Mouse (Mus musculus) kidney, embryonic 16.5 days (tissue): Measurements from ENCODE around the gene Zc3h8. TPM values are rescaled to one million over a fixed set of nuclear protein-coding genes. Genes with fewer than 3 reads are reported as not detected.

ENCODE experiments used
- ATAC-seq: fragments of 200-750 bp; cut with Nextera tagmentation; 2 replicates; pipeline ENCODE4 v1.8.0; 2017; ENCODE audit warnings: moderate TSS enrichment; ENCODE audit not compliant: low FRiP score, low TSS enrichment
- H3K27ac ChIP-seq: fragments of 300-500 bp; sonication (generic); 2 replicates; pipeline ENCODE4 v1.5.1; 2014; ENCODE audit warnings: low read length
- H3K27me3 ChIP-seq: fragments of 300-500 bp; sonication (generic); 2 replicates; pipeline ENCODE4 v1.6.1; 2014; ENCODE audit warnings: low read length, control low read depth, mixed read lengths; ENCODE audit not compliant: insufficient read depth
- H3K36me3 ChIP-seq: fragments of 300-500 bp; sonication (generic); 2 replicates; pipeline ENCODE4 v1.6.1; 2014; ENCODE audit warnings: low read length, control low read depth, mixed read lengths; ENCODE audit not compliant: insufficient read depth
- H3K4me1 ChIP-seq: fragments of 300-500 bp; sonication (generic); 2 replicates; pipeline ENCODE4 v1.6.1; 2014; ENCODE audit warnings: low read length, control low read depth, mixed read lengths; ENCODE audit not compliant: insufficient read depth
- H3K4me2 ChIP-seq: fragments of 300-500 bp; sonication (generic); replicated peaks from 2 replicates; pipeline ENCODE4 v1.6.1; 2014; ENCODE audit warnings: low read depth, low read length
- H3K4me3 ChIP-seq: fragments of 300-500 bp; sonication (generic); 2 replicates; pipeline ENCODE4 v1.5.1; 2014; ENCODE audit warnings: mild to moderate bottlenecking, low read length
- H3K9ac ChIP-seq: fragments of 300-500 bp; sonication (generic); replicated peaks from 2 replicates; pipeline ENCODE4 v1.6.1; 2014; ENCODE audit warnings: low read length
- H3K9me3 ChIP-seq: fragments of 300-500 bp; sonication (generic); 2 replicates; pipeline ENCODE4 v1.6.1; 2016; ENCODE audit warnings: low read length, control low read depth
- WGBS: fragments of 180-500 bp; shearing (Covaris S2); extraction: QIAGEN DNeasy Blood & Tissue Kit; methylation state at CpG from one replicate; pipeline ENCODE4 v1.1.7; 2014; 5-methylcytosine and 5-hydroxymethylcytosine counted together
- polyA plus RNA-seq: library from polyadenylated mRNA; unstranded; fragments of >200 nt; fragmentation: Nextera tagmentation; extraction: Ambion mirVana; gene quantifications from 2 replicates; pipeline ENCODE4 v1.2.1, GENCODE M21; 2015

Gene Zc3h8
- polyA plus RNA-seq, 1 experiment from 2014 or later, result 7.9 TPM

DNA sequence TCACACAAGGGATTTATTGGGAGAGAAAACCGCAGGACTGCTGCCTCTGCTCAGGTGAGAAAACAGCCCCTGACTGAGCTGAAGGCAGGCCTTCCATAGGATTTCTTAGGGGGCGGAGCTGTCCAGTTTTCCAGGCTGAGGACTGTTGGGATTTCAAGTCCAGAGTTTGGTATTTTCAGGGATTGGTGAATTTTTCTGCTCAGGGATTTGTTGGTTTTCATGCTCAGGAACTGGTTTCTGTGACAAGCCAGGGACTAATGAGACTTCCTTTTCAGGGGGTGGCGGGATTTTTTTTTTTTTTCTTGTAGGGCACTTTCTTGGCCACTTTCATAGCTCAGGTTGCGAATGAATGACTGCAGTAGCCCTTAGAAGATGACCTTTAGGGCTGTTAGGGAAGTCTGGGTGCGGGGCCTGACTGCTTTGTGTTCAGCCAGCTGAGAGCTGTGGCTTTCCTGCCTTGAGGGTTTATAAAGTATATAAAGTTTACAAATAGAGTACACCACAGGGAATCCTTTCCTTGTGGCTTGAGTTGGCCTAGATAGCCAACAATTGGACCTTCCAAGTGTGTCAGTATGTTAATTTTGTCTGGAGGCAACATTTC lies 21.7 kb upstream of the Zc3h8 start:
- peak overlapping the region; percentile 35; the same call in 1 of the 2 replicates for H3K9ac ChIP-seq

DNA sequence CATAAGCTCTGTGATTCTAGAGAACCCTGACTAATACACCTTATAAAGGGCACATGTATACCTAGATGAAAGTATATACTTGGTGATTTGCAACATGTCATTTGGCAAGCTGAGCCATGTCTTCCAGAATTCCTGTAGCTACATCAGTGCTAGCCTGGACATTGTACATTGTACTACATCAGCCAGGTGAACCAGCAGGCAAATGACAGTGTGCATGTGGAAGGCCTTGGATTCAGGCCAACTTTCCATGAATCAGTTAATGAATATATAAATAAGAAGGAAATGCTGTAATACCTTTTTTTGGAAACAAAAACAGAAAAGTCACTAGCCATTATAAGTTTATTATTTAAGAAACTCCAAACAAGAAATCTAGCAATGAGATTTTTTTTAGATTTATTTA lies 10.3 kb upstream of the Zc3h8 start:
- no peaks in the 10 kb centered on the region for H3K36me3 ChIP-seq
- no peaks in the 10 kb centered on the region for H3K4me1 ChIP-seq
- ATAC-seq, result no peak
- no peak overlapping the region for H3K4me3 ChIP-seq
- H3K27ac ChIP-seq, result no peak overlapping the region
- H3K4me2 ChIP-seq, result no peak overlapping the region
- H3K9me3 ChIP-seq, result no peaks in the 10 kb centered on the region
- no peak overlapping the region for H3K9ac ChIP-seq
- H3K27me3 ChIP-seq, result no peaks in the 10 kb centered on the region

More for the DNA sequence above, 21.7 kb upstream of the Zc3h8 start:
- Histone ChIP-seq H3K4me3 (no peak overlapping the region), H3K27me3 (no peaks in the 10 kb centered on the region), H3K36me3 (no peaks in the 10 kb centered on the region), H3K4me2 (peak overlapping the region; percentile 29; the same call in 1 of the 2 replicates), H3K27ac (peak overlapping the region; percentile 77), H3K9me3 (no peaks in the 10 kb centered on the region), H3K4me1 (peaks cover 13% of the 10 kb centered on the region)
- ATAC-seq, result no peak
- WGBS, result 32% methylated on average over 5 of the region's 5 CpGs

- no peaks in the 10 kb centered on the region for H3K27me3 ChIP-seq
- WGBS, result 28% methylated on average over 6 of the region's 6 CpGs
- ATAC-seq, result 0 out of 2 replicates have a peak, but pooled peaks have one; percentile 40
Measured at GRCm38 (mm10) chr2:128947962-128948588, 4.2 kb upstream of the Zc3h8 start.

DNA sequence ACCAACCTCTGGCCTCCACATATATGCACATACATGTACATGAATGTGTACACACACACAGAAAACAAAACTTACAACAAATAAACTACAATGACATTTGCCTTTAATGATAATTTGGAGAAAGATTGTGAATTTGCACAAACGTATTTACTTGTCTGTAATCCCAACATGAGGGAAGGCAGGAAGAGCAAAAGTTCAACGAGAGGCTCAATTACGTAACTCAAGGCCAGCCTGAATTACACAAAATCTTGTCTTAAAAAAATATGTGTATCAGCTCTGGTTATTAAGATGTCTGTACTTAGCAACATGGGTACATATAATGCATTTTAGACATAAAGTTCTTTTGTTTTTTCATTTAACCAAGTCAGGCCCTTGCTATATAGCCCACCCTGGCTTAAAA lies 7.6 kb downstream of the Zc3h8 start:
- Histone ChIP-seq H3K9me3 (no peaks in the 10 kb centered on the region), H3K4me1 (no peaks in the 10 kb centered on the region), H3K36me3 (peaks cover 13% of the 10 kb centered on the region; the same call in 1 of the 2 replicates), H3K4me2 (no peak overlapping the region), H3K4me3 (no peak overlapping the region), H3K27ac (no peak overlapping the region), H3K27me3 (no peaks in the 10 kb centered on the region), H3K9ac (no peak overlapping the region)
- ATAC-seq, result no peak
- WGBS, result 85% methylated on average over 3 of the region's 3 CpGs

More at GRCm38 (mm10) chr2:128947962-128948588, 4.2 kb upstream of the Zc3h8 start:
- Histone ChIP-seq H3K9ac (no peak overlapping the region), H3K9me3 (no peaks in the 10 kb centered on the region), H3K4me3 (no peak overlapping the region), H3K4me2 (no peak overlapping the region), H3K4me1 (peaks cover 2% of the 10 kb centered on the region), H3K36me3 (no peaks in the 10 kb centered on the region), H3K27ac (no peak overlapping the region)

DNA sequence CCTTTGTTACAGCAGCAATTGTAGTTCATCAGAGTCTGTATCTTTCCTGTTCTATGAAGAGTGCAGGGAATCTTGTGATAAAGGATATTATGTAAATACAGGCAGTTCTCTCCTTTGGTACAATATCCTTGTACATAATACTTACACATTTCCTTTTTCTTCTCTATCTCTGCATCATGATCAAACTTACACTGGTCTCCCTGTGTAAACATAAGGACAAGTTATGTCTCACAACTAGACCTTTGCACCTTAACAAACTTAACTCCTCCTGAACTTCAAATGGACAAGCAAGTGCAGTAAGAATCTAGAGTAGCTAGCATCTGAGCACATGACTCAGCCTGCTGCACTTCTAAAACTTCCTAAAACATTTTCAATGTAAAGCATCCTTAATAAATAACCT lies 13.2 kb downstream of the Zc3h8 start:
- Histone ChIP-seq H3K27me3 (no peaks in the 10 kb centered on the region), H3K9ac (no peak overlapping the region), H3K4me2 (no peak overlapping the region), H3K27ac (no peak overlapping the region), H3K36me3 (peaks cover 24% of the 10 kb centered on the region), H3K9me3 (no peaks in the 10 kb centered on the region), H3K4me1 (no peaks in the 10 kb centered on the region), H3K4me3 (no peak overlapping the region)
- no peak for ATAC-seq

DNA sequence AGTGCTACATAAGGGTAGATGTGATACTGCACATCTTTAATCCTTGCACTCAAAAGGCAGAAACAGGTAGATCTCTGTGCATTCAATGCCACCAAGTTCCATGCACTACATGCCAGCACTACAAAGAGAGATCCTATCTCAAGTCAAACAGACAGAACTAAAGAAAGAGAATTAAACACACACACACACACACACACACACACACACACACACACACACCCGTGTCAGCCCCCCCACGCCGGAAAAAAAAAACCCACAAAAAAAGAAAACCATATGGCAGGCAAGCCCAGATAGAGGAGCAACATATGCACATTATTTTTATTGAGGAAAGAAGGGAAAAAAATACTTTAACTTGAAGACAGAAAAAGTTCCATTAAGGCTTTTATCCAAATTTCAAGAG lies 15.4 kb downstream of the Zc3h8 start:
- Histone ChIP-seq H3K4me2 (no peak overlapping the region), H3K4me1 (no peaks in the 10 kb centered on the region), H3K9me3 (no peaks in the 10 kb centered on the region), H3K9ac (no peak overlapping the region), H3K36me3 (peaks cover 21% of the 10 kb centered on the region), H3K4me3 (no peak overlapping the region), H3K27ac (no peak overlapping the region), H3K27me3 (no peaks in the 10 kb centered on the region)
- ATAC-seq, result no peak
- WGBS, result 90% methylated on average over 3 of the region's 3 CpGs

DNA sequence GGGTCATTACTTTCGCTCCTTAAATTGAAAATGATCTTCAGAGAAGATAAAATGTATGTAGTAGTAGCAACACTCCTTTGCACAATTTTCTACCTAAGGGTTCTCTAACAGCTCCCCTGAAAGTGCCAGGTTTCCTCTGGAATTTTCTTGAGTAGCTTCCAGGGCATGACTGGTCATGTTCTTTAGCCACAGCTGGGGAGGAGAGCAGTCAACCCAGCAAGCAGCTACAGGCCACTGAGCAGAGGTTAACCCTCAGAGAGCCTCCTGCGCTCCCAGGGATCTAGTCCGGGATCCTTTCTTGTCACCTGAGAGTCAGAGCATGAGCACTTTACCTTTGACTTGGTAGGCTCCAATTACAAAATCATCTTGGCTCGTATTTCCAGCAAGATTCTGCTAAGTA lies 19.1 kb downstream of the Zc3h8 start:
- WGBS, result 59% methylated on average over 4 of the region's 4 CpGs
- Histone ChIP-seq H3K4me2 (no peak overlapping the region), H3K27ac (no peak overlapping the region), H3K9me3 (no peaks in the 10 kb centered on the region), H3K36me3 (peaks cover 11% of the 10 kb centered on the region), H3K4me1 (no peaks in the 10 kb centered on the region), H3K9ac (no peak overlapping the region), H3K4me3 (no peak overlapping the region), H3K27me3 (no peaks in the 10 kb centered on the region)
- no peak for ATAC-seq

DNA sequence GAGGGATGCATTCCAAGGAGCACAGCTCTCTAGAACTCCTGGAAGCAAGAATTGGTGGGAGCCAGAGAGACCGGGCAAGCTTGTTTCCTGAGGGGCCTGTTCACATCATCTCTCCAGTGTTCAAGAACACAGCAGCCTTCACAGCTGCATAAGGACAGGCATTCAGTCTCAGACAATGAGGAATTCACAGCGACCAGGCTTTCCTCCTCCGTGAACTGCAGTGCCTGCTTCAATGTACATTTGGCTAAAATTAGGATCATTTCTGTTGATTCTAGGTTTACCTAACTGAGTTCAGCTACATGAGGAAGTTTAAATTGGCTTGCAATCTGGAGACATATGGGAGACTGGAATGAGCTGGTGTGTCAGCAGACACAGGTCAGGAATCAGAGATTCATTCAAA lies 27.3 kb downstream of the Zc3h8 start:
- no peak overlapping the region for H3K9ac ChIP-seq
- no peaks in the 10 kb centered on the region for H3K9me3 ChIP-seq
- no peaks in the 10 kb centered on the region for H3K4me1 ChIP-seq
- ATAC-seq, result no peak
- H3K4me3 ChIP-seq, result no peak overlapping the region
- H3K36me3 ChIP-seq, result no peaks in the 10 kb centered on the region
- WGBS, result 79% methylated on average over 3 of the region's 3 CpGs
- no peaks in the 10 kb centered on the region for H3K27me3 ChIP-seq
- H3K4me2 ChIP-seq, result no peak overlapping the region
- H3K27ac ChIP-seq, result no peak overlapping the region

- WGBS, result 82% methylated on average over 4 of the region's 4 CpGs
- Histone ChIP-seq H3K27ac (no peak overlapping the region), H3K9ac (no peak overlapping the region), H3K36me3 (no peaks in the 10 kb centered on the region), H3K4me3 (no peak overlapping the region), H3K4me1 (no peaks in the 10 kb centered on the region), H3K27me3 (no peaks in the 10 kb centered on the region), H3K9me3 (no peaks in the 10 kb centered on the region), H3K4me2 (no peak overlapping the region)
- ATAC-seq, result no peak
Measured at GRCm38 (mm10) chr2:128914978-128915377, 28.9 kb downstream of the Zc3h8 start.

DNA sequence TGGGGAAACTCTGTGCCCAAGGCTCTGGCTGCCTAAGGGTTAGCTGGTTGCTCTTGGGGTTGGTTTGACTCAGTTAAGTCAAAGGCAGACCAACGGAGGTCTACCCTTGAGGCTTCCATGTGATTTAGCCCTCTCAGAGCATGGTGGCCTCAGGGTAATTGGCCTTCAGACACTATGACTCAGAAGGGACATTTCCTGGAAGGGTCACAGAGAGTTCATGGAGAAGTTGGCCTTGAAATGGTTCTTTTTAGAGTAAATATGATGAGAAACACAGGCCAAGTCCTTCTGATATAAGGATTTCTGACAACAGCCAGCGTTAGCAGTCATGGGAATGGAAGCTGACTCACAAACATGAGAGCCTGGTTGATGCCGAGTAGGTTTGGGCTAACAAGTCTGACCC lies 40.2 kb downstream of the Zc3h8 start:
- Histone ChIP-seq H3K4me1 (no peaks in the 10 kb centered on the region), H3K27ac (no peak overlapping the region), H3K27me3 (no peaks in the 10 kb centered on the region), H3K4me3 (no peak overlapping the region), H3K4me2 (no peak overlapping the region), H3K36me3 (no peaks in the 10 kb centered on the region), H3K9me3 (peaks cover 7% of the 10 kb centered on the region), H3K9ac (no peak overlapping the region)
- ATAC-seq, result no peak
- 73% methylated on average over 3 of the region's 3 CpGs for WGBS
